Mouse (Mus musculus) CH12.LX (cell line): ENCODE measurements around the gene Rtn1. TPM values are rescaled to one million over a fixed set of nuclear protein-coding genes. Genes with fewer than 3 reads are reported as not detected.

Source experiments
- DNase-seq: peaks from one replicate; pipeline ENCODE4 v3.0.0-alpha.2; 2013; ENCODE audit errors: extremely low read depth
- H3K27ac ChIP-seq: 2 replicates; pipeline ENCODE4 v1.5.1; 2012; ENCODE audit warnings: low read depth, mild to moderate bottlenecking, control low read depth, moderate library complexity; ENCODE audit not compliant: insufficient read depth
- H3K27me3 ChIP-seq: replicated peaks from 2 replicates; pipeline ENCODE3; 2012; ENCODE audit warnings: inconsistent platforms
- H3K36me3 ChIP-seq, 2 experiments: replicated peaks in 1 of 2; 2 replicates each; pipeline versions ENCODE3 to v1.6.1; 2012; ENCODE audit warnings: inconsistent platforms in 1 of 2, low read length in 1 of 2, mild to moderate bottlenecking in 1 of 2, mixed read lengths in 1 of 2, moderate library complexity in 1 of 2; ENCODE audit not compliant: control insufficient read depth in 1 of 2, insufficient read depth in 1 of 2
- H3K4me1 ChIP-seq, 2 experiments: 2 replicates each; pipeline ENCODE4 v1.6.1; 2012; ENCODE audit warnings: inconsistent platforms in 1 of 2, moderate library complexity in 1 of 2; ENCODE audit not compliant: insufficient read depth in 2 of 2, control insufficient read depth in 1 of 2
- H3K4me2 ChIP-seq: 2 replicates; pipeline ENCODE4 v1.6.1; 2012; ENCODE audit warnings: low read depth, mild to moderate bottlenecking, control low read depth; ENCODE audit not compliant: poor library complexity, insufficient read depth, severe bottlenecking
- H3K4me3 ChIP-seq, 3 experiments: fragments of 150-350 bp in 1 of 3; sonication (generic) in 1 of 3; replicated peaks in 1 of 3; 2 replicates each; pipeline versions ENCODE3 to v1.5.1; 2011 to 2012; ENCODE audit warnings: low read depth in 2 of 3, low read length in 2 of 3, mild to moderate bottlenecking in 2 of 3, moderate library complexity in 2 of 3, control low read depth in 1 of 3, improper control_type of control experiment in 1 of 3, inconsistent platforms in 1 of 3, mixed read lengths in 1 of 3; ENCODE audit not compliant: poor library complexity in 1 of 3
- H3K79me2 ChIP-seq: replicated peaks from 2 replicates; pipeline ENCODE4 v1.6.1; 2012; ENCODE audit warnings: mild to moderate bottlenecking, moderate library complexity; ENCODE audit not compliant: control insufficient read depth, poor library complexity, insufficient read depth, severe bottlenecking; ENCODE audit errors: extremely low read depth
- H3K9ac ChIP-seq: 2 replicates; pipeline ENCODE4 v1.6.1; 2012; ENCODE audit warnings: low read depth, mild to moderate bottlenecking, control low read depth, moderate library complexity; ENCODE audit not compliant: insufficient read depth
- H3K9me3 ChIP-seq: replicated peaks from 2 replicates; pipeline ENCODE3; 2012; ENCODE audit warnings: low read length, inconsistent platforms, mixed read lengths
- CHD1 ChIP-seq: IDR thresholded peaks from 2 replicates; pipeline ENCODE4 v1.6.1; 2012; ENCODE audit warnings: low read depth, low read length, improper control_type of control experiment, inconsistent platforms
- CHD2 ChIP-seq: IDR thresholded peaks from 2 replicates; pipeline ENCODE4 v1.6.1; 2011; ENCODE audit warnings: low read length, improper control_type of control experiment
- CTCF ChIP-seq, 2 experiments: IDR thresholded peaks in 1 of 2; conservative IDR thresholded peaks in 1 of 2; 2 replicates each; pipeline ENCODE4 v1.5.1; 2011 to 2012; ENCODE audit warnings: low read depth in 2 of 2, low read length in 2 of 2, improper control_type of control experiment in 1 of 2, inconsistent platforms in 1 of 2, mild to moderate bottlenecking in 1 of 2, moderate library complexity in 1 of 2
- E2F4 ChIP-seq: IDR thresholded peaks from 2 replicates; pipeline ENCODE4 v1.6.1; 2011; ENCODE audit warnings: low read depth, low read length, improper control_type of control experiment; ENCODE audit not compliant: insufficient replicate concordance
- ETS1 ChIP-seq: conservative IDR thresholded peaks from 2 replicates; pipeline ENCODE4 v1.6.1; 2012; ENCODE audit warnings: low read depth, mild to moderate bottlenecking, inconsistent platforms, low read length, improper control_type of control experiment, moderate library complexity
- GABPA ChIP-seq: IDR thresholded peaks from 2 replicates; pipeline ENCODE4 v1.6.1; 2012; ENCODE audit warnings: low read depth, low read length, improper control_type of control experiment, inconsistent platforms; ENCODE audit not compliant: insufficient replicate concordance
- HCFC1 ChIP-seq: IDR thresholded peaks from 2 replicates; pipeline ENCODE4 v1.6.1; 2012; ENCODE audit warnings: low read depth, mild to moderate bottlenecking, inconsistent platforms, low read length, improper control_type of control experiment
- IRF4 ChIP-seq: IDR thresholded peaks from 2 replicates; pipeline ENCODE4 v1.6.1; 2014; ENCODE audit warnings: low read depth, mild to moderate bottlenecking, inconsistent platforms, low read length, improper control_type of control experiment
- JUN ChIP-seq: IDR thresholded peaks from 2 replicates; pipeline ENCODE4 v1.6.1; 2011; ENCODE audit warnings: low read depth, mild to moderate bottlenecking, low read length, improper control_type of control experiment, moderate library complexity; ENCODE audit not compliant: insufficient read depth
- MAFK ChIP-seq: IDR thresholded peaks from 2 replicates; pipeline ENCODE4 v1.6.1; 2011; ENCODE audit warnings: low read length, improper control_type of control experiment; ENCODE audit not compliant: insufficient replicate concordance
- MAX ChIP-seq: IDR thresholded peaks from 2 replicates; pipeline ENCODE4 v1.6.1; 2011; ENCODE audit warnings: low read length, improper control_type of control experiment
- MAZ ChIP-seq: IDR thresholded peaks from 2 replicates; pipeline ENCODE4 v1.6.1; 2012; ENCODE audit warnings: low read depth, mild to moderate bottlenecking, inconsistent platforms, low read length, improper control_type of control experiment, moderate library complexity
- MXI1 ChIP-seq: IDR thresholded peaks from 2 replicates; pipeline ENCODE4 v1.6.1; 2011; ENCODE audit warnings: mild to moderate bottlenecking, low read depth, low read length, improper control_type of control experiment
- PAX5 ChIP-seq: IDR thresholded peaks from 2 replicates; pipeline ENCODE4 v1.6.1; 2012; ENCODE audit warnings: low read length, inconsistent platforms, mixed read lengths
- RAD21 ChIP-seq: IDR thresholded peaks from 2 replicates; pipeline ENCODE4 v1.6.1; 2011; ENCODE audit warnings: low read depth, mild to moderate bottlenecking, low read length, improper control_type of control experiment, moderate library complexity
- RCOR1 ChIP-seq: conservative IDR thresholded peaks from 2 replicates; pipeline ENCODE4 v1.6.1; 2012; ENCODE audit warnings: low read depth, mild to moderate bottlenecking, inconsistent platforms, low read length, improper control_type of control experiment
- TCF12 ChIP-seq: IDR thresholded peaks from 2 replicates; pipeline ENCODE4 v1.6.1; 2014; ENCODE audit warnings: low read depth, mild to moderate bottlenecking, inconsistent platforms, low read length, improper control_type of control experiment
- UBTF ChIP-seq: IDR thresholded peaks from 2 replicates; pipeline ENCODE4 v1.6.1; 2012; ENCODE audit warnings: low read depth, mild to moderate bottlenecking, inconsistent platforms, low read length, improper control_type of control experiment, moderate library complexity
- ZC3H11A ChIP-seq: IDR thresholded peaks from 2 replicates; pipeline ENCODE4 v1.6.1; 2012; ENCODE audit warnings: low read depth, mild to moderate bottlenecking, inconsistent platforms, low read length, improper control_type of control experiment
- ZMIZ1 ChIP-seq: IDR thresholded peaks from 2 replicates; pipeline ENCODE4 v1.6.1; 2012; ENCODE audit warnings: low read depth, mild to moderate bottlenecking, inconsistent platforms, low read length, improper control_type of control experiment
- ZNF384 ChIP-seq: IDR thresholded peaks from 2 replicates; pipeline ENCODE4 v1.6.1; 2012; ENCODE audit warnings: low read depth, low read length, improper control_type of control experiment, inconsistent platforms
- dilution Hi-C: fragments of 300-500 bp; cut with MboI; formaldehyde crosslinking; loops from 2 replicates; pipeline ENCODE4 v1.14.3; 2020; ENCODE audit warnings: low sequenced_read_pairs; ENCODE audit not compliant: extremely low pct_unique_long_range_greater_than_20kb, extremely low pct_ligation_motif_present
- in situ Hi-C: fragments of 300-500 bp; cut with MboI; formaldehyde crosslinking; loops from 3 replicates; pipeline ENCODE4 v1.14.3; 2019; ENCODE audit warnings: low sequenced_read_pairs, low pct_ligation_motif_present, low pct_unique_long_range_greater_than_20kb, mixed read lengths
- polyA plus RNA-seq: library from polyadenylated mRNA; unstranded; fragments of >175 nt; gene quantifications from 2 replicates; pipeline ENCODE4 v1.2.1, GENCODE M21; 2012; ENCODE audit warnings: low read depth; ENCODE audit not compliant: insufficient read length
- total RNA-seq, 2 experiments: library from RNA; depleted of rRNA; stranded (reverse); fragments of 300-350 nt in 1 of 2; fragments of >200 nt in 1 of 2; gene quantifications; 2 replicates each; pipeline ENCODE4 v1.2.3; 2012 to 2014

Rtn1 gene
- total and polyA plus RNA-seq, 3 experiments, result 0.08 to 0.17 TPM; not detected in 1

- Histone ChIP-seq H3K4me3 (no peak overlapping the region), H3K9me3 (no peaks in the 10 kb centered on the region), H3K27ac (no peak overlapping the region), H3K4me1 (peaks cover 16 to 37% of the 10 kb centered on the region in 2 experiments), H3K36me3 (no peaks in the 10 kb centered on the region), H3K27me3 (no peaks in the 10 kb centered on the region), H3K79me2 (no peaks in the 10 kb centered on the region), H3K9ac (no peak overlapping the region), H3K4me2 (no peak overlapping the region)
- dilution Hi-C loops (no loop called here), in situ Hi-C loops (no loop called here)
- DNase-seq, result no peak
- TF ChIP-seq ZMIZ1 (no peak), MXI1 (no peak), IRF4 (no peak), ZC3H11A (no peak), HCFC1 (no peak), MAZ (no peak), GABPA (no peak), MAX (no peak), ETS1 (no peak)
Observed at GRCm38 (mm10) chr12:72366104-72366437, 42.8 kb downstream of the Rtn1 start.

DNA sequence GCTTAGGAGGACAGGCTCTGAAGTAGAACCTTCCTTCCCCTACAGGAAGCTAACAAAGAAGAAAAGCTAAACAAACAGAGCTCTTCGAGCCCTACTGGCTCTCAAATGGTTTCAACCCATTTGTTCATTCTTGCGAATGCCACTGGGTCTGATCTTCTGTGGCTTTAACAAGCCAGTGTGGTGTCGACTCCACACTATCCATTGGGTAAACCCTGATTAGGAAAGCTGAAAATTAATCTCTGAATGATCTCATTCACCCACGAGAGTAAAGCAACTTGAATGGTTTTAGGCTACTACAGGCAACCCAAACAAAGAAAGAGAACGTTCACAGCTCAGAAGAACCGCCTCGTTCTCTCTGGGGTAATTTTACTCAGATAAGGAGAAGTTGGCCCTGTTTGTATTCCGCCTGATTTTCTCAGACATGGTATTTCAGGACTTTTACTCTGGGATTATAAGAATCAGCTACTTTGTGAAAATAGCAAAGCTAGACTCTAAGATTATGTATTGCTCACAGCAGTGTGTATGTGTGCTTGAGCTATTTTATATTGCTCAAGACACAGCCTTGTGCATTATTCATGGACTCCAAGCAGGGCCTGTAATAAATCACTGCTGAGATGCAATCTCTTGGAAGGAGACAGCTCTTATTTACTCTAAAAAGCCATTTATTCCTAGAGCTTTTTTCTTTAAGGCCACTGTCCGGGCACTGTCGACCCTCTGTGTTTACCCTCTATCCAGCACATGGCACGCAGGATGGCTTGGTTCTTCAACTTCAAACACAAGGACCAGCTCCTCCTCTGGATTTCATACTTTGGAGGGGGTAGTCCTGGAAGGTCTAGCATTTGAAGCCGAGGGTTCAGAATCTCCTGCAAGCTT is 43.4 kb downstream of the Rtn1 start:
- in situ Hi-C loops, result no loop called here
- H3K4me2 ChIP-seq, result no peak overlapping the region
- TF ChIP-seq CHD1 (no peak), JUN (no peak), RAD21 (no peak), ETS1 (no peak), CTCF (conservative IDR thresholded peaks at IDR 0.05 in 1 of 2, IDR thresholded peaks at IDR 0.05 in 1 of 2; ENCODE audit: low read depth in 2 of 2, low read length in 2 of 2) (no peak), CHD2 (no peak), RCOR1 (no peak), TCF12 (no peak), MAFK (no peak), UBTF (no peak), ZNF384 (no peak), PAX5 (no peak), E2F4 (no peak), MXI1 (no peak)
- H3K4me1 ChIP-seq, result peaks cover 19 to 42% of the 10 kb centered on the region in 2 experiments
- H3K9me3 ChIP-seq, result no peaks in the 10 kb centered on the region
- no peaks in the 10 kb centered on the region for H3K79me2 ChIP-seq
- H3K36me3 ChIP-seq, result no peaks in the 10 kb centered on the region
- H3K9ac ChIP-seq, result no peak overlapping the region
- no peak overlapping the region for H3K27ac ChIP-seq
- no peak for DNase-seq
- no peaks in the 10 kb centered on the region for H3K27me3 ChIP-seq
- dilution Hi-C loops, result no loop called here
- no peak overlapping the region for H3K4me3 ChIP-seq
